Comparison of ENCODE assay signal across 8 mouse cellular contexts in genomic region chr2:77815775-77816412, GRCm38 (mm10). TPM values are rescaled to one million over a fixed set of nuclear protein-coding genes. Genes with fewer than 3 reads are reported as not detected.
A peak's percentile ranks its signal among the peaks of the same experiment; 100 is the strongest.
DNase-seq lines count a peak whose midpoint lies in the region; ATAC-seq and TF ChIP-seq lines count a peak whose summit lies in the region.

No protein-coding gene starts in this region.

- H3K27me3 ChIP-seq in lung, embryonic 15.5 days = peaks cover 52% of the 10 kb centered on the region
- peaks cover 68% of the 10 kb centered on the region for H3K27me3 ChIP-seq in limb, embryonic 10.5 days (ENCODE audit: low read depth, poor library complexity, severe bottlenecking)

- H3K4me3 ChIP-seq in lung, embryonic 15.5 days = peak overlapping the region; percentile 59
- peak overlapping the region; percentile 79 for H3K4me3 ChIP-seq in cortical plate, adult 2 months (ENCODE audit: insufficient read depth, low read length)
- H3K4me3 ChIP-seq in limb, embryonic 10.5 days = peak overlapping the region; percentile 75

- no peak overlapping the region for H3K27ac ChIP-seq in lung, embryonic 15.5 days
- H3K27ac ChIP-seq in cortical plate, adult 2 months (ENCODE audit: insufficient read depth, low read length) = peak overlapping the region; percentile 87; the same call in 1 of the 2 replicates
- peak overlapping the region; percentile 83 for H3K27ac ChIP-seq in limb, embryonic 10.5 days

- WGBS in lung, embryonic 15.5 days = 3% methylated on average over 20 of the region's 20 CpGs
- 3% methylated on average over 20 of the region's 20 CpGs for WGBS in limb, embryonic 10.5 days

- ATAC-seq in lung, embryonic 15.5 days (ENCODE audit: borderline replicate concordance, extremely low read depth, low FRiP score, low TSS enrichment) = no peak; the same call in 1 of the 2 replicates

- peaks cover 17% of the 10 kb centered on the region; the same call in 1 of the 2 replicates for H3K4me1 ChIP-seq in lung, embryonic 15.5 days
- H3K4me1 ChIP-seq in cortical plate, adult 2 months (ENCODE audit: control insufficient read depth, insufficient read depth, low read length) = peaks cover 6% of the 10 kb centered on the region; the same call in 1 of the 2 replicates
- H3K4me1 ChIP-seq in limb, embryonic 10.5 days = peaks cover 16% of the 10 kb centered on the region

- H3K36me3 ChIP-seq in lung, embryonic 15.5 days = no peaks in the 10 kb centered on the region
- H3K36me3 ChIP-seq in limb, embryonic 10.5 days = no peaks in the 10 kb centered on the region

- H3K9me3 ChIP-seq in lung, embryonic 15.5 days = no peaks in the 10 kb centered on the region
- no peaks in the 10 kb centered on the region for H3K9me3 ChIP-seq in limb, embryonic 10.5 days (replicated peaks)

- H3K4me2 ChIP-seq in lung, embryonic 15.5 days = peak overlapping the region; percentile 100

- no peak for TF ChIP-seq POLR2A in cortical plate, adult 2 months (IDR thresholded peaks at IDR 0.05; ENCODE audit: extremely low read depth, insufficient read depth, low read length)

- no peak for TF ChIP-seq CTCF in cortical plate, adult 2 months (IDR thresholded peaks at IDR 0.05; ENCODE audit: extremely low read depth, insufficient read depth, low read length)

- H3K9ac ChIP-seq in lung, embryonic 15.5 days = peak overlapping the region; percentile 36

- no peak for DNase-seq in lung, postnatal 36 days
- DNase-seq in heart, postnatal 4 days = peak; percentile 7
- DNase-seq in limb, embryonic 10.5 days (ENCODE audit: low spot score) = no peak
- DNase-seq in retina, postnatal 1 day = peak; percentile 57
- no peak for DNase-seq in spleen, postnatal 4 days (ENCODE audit: low spot score in 2 of 2)
- no peak for DNase-seq in gastrocnemius, adult 8-10 months (ENCODE audit: low spot score in 2 of 2)

RNA-seq across cellular contexts. Expression of gene Zfp385b, which starts 3.5 kb away (rescaled TPM):
- 4.9 and 5.9 TPM in 2 replicates for polyA plus RNA-seq in lung, embryonic 15.5 days (2015; fragmentation: Nextera tagmentation; extraction: Ambion mirVana)
- polyA plus RNA-seq in cortical plate, adult 2 months (2012; rRNA removed) = 36.6 and 39.1 TPM in 2 replicates
- 1 to 10 TPM; 7.0 to 7.6 TPM for total RNA-seq in heart, postnatal 4 days (2021)
- 0.43 and 0.71 TPM in 2 replicates for polyA plus RNA-seq in limb, embryonic 10.5 days (2016; fragmentation: Nextera tagmentation; extraction: Ambion mirVana)
- 1 to 10 TPM; 2.5 to 4.7 (median 4.0) TPM for total RNA-seq in gastrocnemius, adult 8-10 months (2022)

Comparison
In these comparisons a context has a peak if more than half of its experiments do, and no peak if none do; other contexts are left out.
1. DNase-seq: peak in heart, postnatal 4 days (single experiment) and retina, postnatal 1 day (single experiment); none in lung, postnatal 36 days (single experiment), limb, embryonic 10.5 days (single experiment), spleen, postnatal 4 days (0 of 2) and gastrocnemius, adult 8-10 months (0 of 2).
2. Peak in every context shown above with its lines, with median percentiles within 50 percentile points of each other: H3K4me3 ChIP-seq.